Mouse (Mus musculus) erythroblast, adult 5-6 weeks (primary cell): Measurements from ENCODE around the gene Med6. TPM values are rescaled to one million over a fixed set of nuclear protein-coding genes. Genes with fewer than 3 reads are reported as not detected.
"Not testable (repeated sequence)": the region's sequence is repeated elsewhere in the genome, so short reads cannot be mapped to it uniquely, and the experiment has no call there.

Experiments used
- ATAC-seq: replicated peaks from 2 replicates; pipeline ENCODE4 v1.8.0; 2016; ENCODE audit warnings: moderate number of reproducible peaks, mild to moderate bottlenecking, moderate TSS enrichment, inconsistent platforms; ENCODE audit not compliant: poor library complexity, low FRiP score, severe bottlenecking
- total RNA-seq, 2 experiments: library from RNA; stranded (forward) in 1 of 2; stranded (reverse) in 1 of 2; fragments of 150-400 nt in 1 of 2; fragments of 200-764, 138-1000 nt in 1 of 2; gene quantifications; 2 replicates each; pipeline versions ENCODE4 v1.2.3 to v1.2.4; 2015 to 2017; ENCODE audit warnings: low replicate concordance in 2 of 2

Med6 gene
- total RNA-seq, 2 experiments from 2014 or later, result 1.9 to 48.1 TPM

GRCm38 (mm10) chr12:81567931-81568330 lies 26.9 kb downstream of the Med6 start:
- no peak for ATAC-seq

GRCm38 (mm10) chr12:81564173-81564572 lies 30.6 kb downstream of the Med6 start:
- ATAC-seq, result no peak

GRCm38 (mm10) chr12:81549286-81549685 lies 45.5 kb downstream of the Med6 start:
- no peak for ATAC-seq

DNA sequence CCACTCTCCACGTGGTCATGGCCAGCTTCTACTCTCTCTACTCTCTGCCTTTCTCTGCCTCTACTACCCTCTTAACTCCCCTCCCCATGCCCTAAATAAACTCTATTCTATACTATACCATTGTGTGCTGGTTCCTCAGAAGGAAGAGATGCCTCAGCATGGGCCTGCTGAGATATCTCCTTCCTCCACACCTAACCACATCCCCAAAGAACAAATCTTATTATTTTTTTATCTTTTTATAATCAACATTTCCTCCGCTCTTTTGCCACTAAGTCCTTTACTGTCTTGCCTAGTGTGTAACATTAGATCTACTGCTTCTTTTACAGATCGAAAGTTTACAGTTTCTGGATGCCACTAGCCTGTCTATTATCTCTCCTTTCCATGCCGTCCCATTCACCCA lies 47.6 kb downstream of the Med6 start:
- no peak for ATAC-seq

DNA sequence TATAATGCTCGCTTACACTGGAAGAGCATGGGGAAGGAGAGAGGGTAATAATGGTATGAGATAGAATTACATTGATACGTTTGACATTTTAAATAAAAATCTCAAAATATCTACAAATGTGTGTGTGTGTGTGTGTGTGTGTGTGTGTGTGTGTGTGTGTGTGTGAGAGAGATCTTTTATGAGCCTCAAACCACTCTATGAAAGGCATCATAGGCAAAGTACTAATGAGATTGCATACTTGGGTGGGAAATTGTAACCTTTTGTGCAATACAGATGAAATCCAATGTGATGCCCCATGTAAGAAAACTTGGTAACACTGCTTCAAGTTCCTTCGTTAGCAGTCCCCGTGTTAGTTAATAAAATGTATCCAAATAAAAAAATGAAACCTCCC lies 61.8 kb downstream of the Med6 start:
- no peak for ATAC-seq

DNA sequence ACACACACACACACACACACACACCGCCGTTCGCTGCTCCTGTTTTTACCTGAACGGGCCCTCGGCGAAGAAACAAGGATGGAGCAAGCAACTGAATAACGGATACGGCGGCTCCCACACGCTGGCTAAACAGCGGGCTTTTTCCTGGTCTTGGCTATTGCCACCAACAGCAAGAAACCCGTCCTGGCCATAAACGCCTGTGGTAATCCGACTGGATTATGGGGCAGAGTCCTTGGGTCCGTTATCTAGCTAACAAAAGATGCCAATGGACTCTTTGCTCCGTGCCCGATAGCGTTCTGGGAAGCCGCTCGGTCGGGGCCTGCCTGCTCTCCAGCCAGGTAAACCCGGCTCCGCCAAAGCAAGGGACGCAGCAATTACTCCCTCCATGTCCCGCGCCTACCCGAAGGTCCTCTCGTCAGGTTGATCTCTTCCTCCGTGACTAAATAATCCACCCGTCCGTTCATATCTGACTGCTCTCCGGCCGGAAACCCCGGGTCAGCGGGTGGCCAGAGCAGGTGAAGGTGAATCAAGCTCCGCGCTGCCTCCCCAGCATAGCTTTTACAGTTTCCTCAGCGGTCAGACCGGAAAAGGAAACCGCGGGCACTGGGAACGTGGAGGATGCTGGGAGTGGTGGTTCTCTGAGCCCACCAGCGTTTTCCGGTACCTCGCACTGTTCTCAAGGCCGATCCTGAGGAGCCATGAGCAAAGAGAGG lies 62.3 kb downstream of the Med6 start, which contains the start of the genes Gm20498 and Synj2bp:
TSS of gene Gm20498 (minus strand) at position 590 of the 713 bp plus-strand sequence.
TSS of gene Synj2bp (minus strand) at position 596 of the 713 bp plus-strand sequence.
- peak; percentile 80 for ATAC-seq

DNA sequence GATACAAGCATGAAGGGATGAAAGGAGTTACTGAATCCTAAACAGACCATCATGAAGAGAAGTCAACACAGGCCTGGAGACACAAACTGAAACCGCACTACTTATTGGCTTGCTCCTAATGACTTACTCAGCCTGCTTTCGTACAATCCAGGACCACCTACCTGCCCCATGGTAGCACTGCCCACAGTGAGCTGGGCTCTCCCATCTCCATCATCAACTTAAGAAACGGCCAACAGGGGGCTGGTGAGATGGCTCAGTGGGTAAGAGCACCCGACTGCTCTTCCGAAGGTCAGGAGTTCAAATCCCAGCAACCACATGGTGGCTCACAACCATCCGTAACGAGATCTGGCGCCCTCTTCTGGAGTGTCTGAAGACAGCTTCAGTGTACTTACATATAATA lies 64.2 kb downstream of the Med6 start:
- ATAC-seq, result not testable (repeated sequence)

Other genes with a start within 250 kb of the Med6 start
- gene Gm4787, start 215.5 kb downstream of the Med6 start, total RNA-seq (2015; ENCODE audit: low replicate concordance), result not detected in 2 replicates
- gene Gm4787, start 215.5 kb downstream of the Med6 start, total RNA-seq (2017; ENCODE audit: low replicate concordance), result 0.42 TPM in 1 of 2 replicates, not detected in the other
- 1.9 TPM in 1 of 2 replicates, not detected in the other for gene Adam4, start 173.1 kb downstream of the Med6 start, total RNA-seq (2015; ENCODE audit: low replicate concordance)
- not detected in 2 replicates for gene Adam4, start 173.1 kb downstream of the Med6 start, total RNA-seq (2017; ENCODE audit: low replicate concordance)
- gene Cox16, start 109.9 kb downstream of the Med6 start, total RNA-seq (2015; ENCODE audit: low replicate concordance), result 23.0 and 42.8 TPM in 2 replicates
- 13.7 and 25.2 TPM in 2 replicates for gene Cox16, start 109.9 kb downstream of the Med6 start, total RNA-seq (2017; ENCODE audit: low replicate concordance)
- 4.0 TPM in 1 of 2 replicates, not detected in the other for gene Gm20498, start 62.1 kb downstream of the Med6 start, total RNA-seq (2015; ENCODE audit: low replicate concordance)
- gene Gm20498, start 62.1 kb downstream of the Med6 start, total RNA-seq (2017; ENCODE audit: low replicate concordance), result 5.3 and 17.2 TPM in 2 replicates
- 2.5 and 11.9 TPM in 2 replicates for gene Synj2bp, start 62.1 kb downstream of the Med6 start, total RNA-seq (2015; ENCODE audit: low replicate concordance)
- gene Synj2bp, start 62.1 kb downstream of the Med6 start, total RNA-seq (2017; ENCODE audit: low replicate concordance), result 8.5 and 9.6 TPM in 2 replicates
- gene Adam21, start 26.5 kb downstream of the Med6 start, total RNA-seq (2015; ENCODE audit: low replicate concordance), result not detected in 2 replicates
- gene Adam21, start 26.5 kb downstream of the Med6 start, total RNA-seq (2017; ENCODE audit: low replicate concordance), result 0.26 TPM in 1 of 2 replicates, not detected in the other
- not detected in 2 replicates for gene Ttc9, start 36.2 kb upstream of the Med6 start, total RNA-seq (2015; ENCODE audit: low replicate concordance)
- gene Ttc9, start 36.2 kb upstream of the Med6 start, total RNA-seq (2017; ENCODE audit: low replicate concordance), result not detected in 2 replicates
- 0.58 and 4.8 TPM in 2 replicates for gene Map3k9, start 186.2 kb upstream of the Med6 start, total RNA-seq (2015; ENCODE audit: low replicate concordance)
- gene Map3k9, start 186.2 kb upstream of the Med6 start, total RNA-seq (2017; ENCODE audit: low replicate concordance), result 1.5 and 1.6 TPM in 2 replicates